Mouse (Mus musculus) hematopoietic stem cell, adult 5-6 weeks (primary cell): ENCODE results near the gene Itgb3. TPM values are rescaled to one million over a fixed set of nuclear protein-coding genes. Genes with fewer than 3 reads are reported as not detected.

Experiments used
- ATAC-seq, 2 experiments: fragments of 125-278 bp in 1 of 2; replicated peaks in 1 of 2; 2 replicates each; pipeline ENCODE4 v1.8.0; 2016 to 2017; ENCODE audit warnings: inconsistent platforms in 2 of 2, mild to moderate bottlenecking in 2 of 2, moderate number of reproducible peaks in 2 of 2, low read depth in 1 of 2, moderate TSS enrichment in 1 of 2; ENCODE audit not compliant: low FRiP score in 2 of 2, poor library complexity in 2 of 2, severe bottlenecking in 2 of 2, insufficient read depth in 1 of 2, low TSS enrichment in 1 of 2
- total RNA-seq: library from RNA; stranded (forward); fragments of 172-1452, 232-1000 nt; gene quantifications from 2 replicates; pipeline ENCODE4 v1.2.3, GENCODE M21; 2017

Gene Itgb3
- total RNA-seq, 1 experiment from 2014 or later, result 9.6 TPM

DNA sequence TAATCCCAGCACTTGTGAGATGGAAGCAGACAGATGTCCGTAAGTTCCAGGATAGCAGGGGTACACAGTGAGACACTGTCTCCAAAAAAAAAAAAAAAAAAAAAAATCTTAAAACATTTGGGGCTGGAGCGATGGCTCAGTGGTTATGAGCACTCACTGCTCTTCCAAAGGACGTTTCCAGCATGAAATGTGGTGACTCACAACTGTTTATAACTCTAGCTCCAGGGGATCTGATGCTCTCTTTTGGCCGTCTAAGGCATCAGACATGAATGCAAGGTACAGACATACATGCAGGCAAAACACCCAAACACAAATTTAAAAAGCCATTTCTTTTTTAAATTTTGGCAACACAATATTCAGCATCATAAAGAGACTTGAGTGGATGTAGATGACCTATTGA is 65.6 kb downstream of the Itgb3 start:
- ATAC-seq, result no peak

DNA sequence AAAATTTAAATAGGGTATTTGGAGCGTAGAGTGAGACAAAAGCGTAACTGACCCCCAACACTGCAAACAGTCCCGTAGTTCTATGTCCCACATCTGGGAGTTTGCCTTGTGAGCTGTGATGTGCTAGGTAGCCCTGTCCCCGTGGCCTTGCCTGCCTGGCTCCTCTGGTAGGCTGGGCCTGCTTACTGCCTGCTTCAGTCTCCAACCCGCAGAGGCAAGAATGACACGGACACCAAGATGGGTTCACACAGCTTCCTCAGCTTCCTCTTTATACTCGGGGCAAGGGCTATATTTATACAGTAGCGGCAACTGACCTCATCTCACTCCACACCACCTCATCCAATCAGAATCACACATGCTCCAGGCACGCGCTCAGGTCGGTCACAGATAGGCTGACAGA is 67.0 kb downstream of the Itgb3 start:
- ATAC-seq, result no peak

GRCm38 (mm10) chr11:104685548-104685947 is 77.7 kb downstream of the Itgb3 start, which contains the start of gene Gm11639:
Gene Gm11639 (plus strand): TSS chr11:104685707.
- no peak for ATAC-seq

DNA sequence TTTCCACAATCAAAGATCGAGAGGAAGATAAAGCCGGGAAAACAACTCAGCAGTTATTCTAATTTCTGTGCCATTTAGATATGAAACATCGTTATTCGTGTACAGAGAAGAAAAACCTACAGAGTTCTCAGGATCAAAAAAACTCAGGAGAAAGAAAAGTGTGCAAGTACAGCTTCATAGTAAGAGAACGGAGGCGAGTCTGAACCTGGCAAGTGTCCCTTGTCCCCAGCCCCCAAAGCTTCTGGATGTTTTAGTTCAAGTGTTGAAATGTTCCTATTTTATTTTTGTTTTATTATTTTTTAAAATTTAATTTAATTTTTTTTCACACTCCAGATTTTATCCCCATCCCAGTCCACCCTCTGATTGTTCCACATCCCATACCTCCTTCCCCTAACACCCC is 85.4 kb downstream of the Itgb3 start:
- no peak for ATAC-seq

GRCm38 (mm10) chr11:104704097-104704496 is 96.3 kb downstream of the Itgb3 start:
- ATAC-seq, result no peak

- no peak for ATAC-seq
Observed at GRCm38 (mm10) chr11:104707084-104707483, 99.3 kb downstream of the Itgb3 start.

Other genes with a start within 250 kb of the Itgb3 start
- gene Kansl1, start 139.1 kb upstream of the Itgb3 start, total RNA-seq, result 45.5 and 49.5 TPM in 2 replicates
- 67.9 and 68.2 TPM in 2 replicates for gene Cdc27, start 57.4 kb upstream of the Itgb3 start, total RNA-seq
- gene Myl4, start 57.3 kb upstream of the Itgb3 start, total RNA-seq, result 2.2 and 3.9 TPM in 2 replicates
- 0.06 TPM in 1 of 2 replicates, not detected in the other for gene Gm11639, start 77.7 kb downstream of the Itgb3 start, total RNA-seq